Mouse (Mus musculus): ENCODE results near the gene Acbd6.

- TF ChIP-seq CTCF (IDR thresholded peaks at IDR 0.05; ENCODE audit: extremely low read depth, insufficient read depth, low read length) = no peak
- no peak for TF ChIP-seq POLR2A (IDR thresholded peaks at IDR 0.05; ENCODE audit: extremely low read depth, insufficient read depth, low read length)
Observed at GRCm38 (mm10) chr1:155675570-155675969, 117.7 kb downstream of the Acbd6 start.
